Comparison of ENCODE assay signal across 8 mouse cellular contexts in the genomic region with DNA sequence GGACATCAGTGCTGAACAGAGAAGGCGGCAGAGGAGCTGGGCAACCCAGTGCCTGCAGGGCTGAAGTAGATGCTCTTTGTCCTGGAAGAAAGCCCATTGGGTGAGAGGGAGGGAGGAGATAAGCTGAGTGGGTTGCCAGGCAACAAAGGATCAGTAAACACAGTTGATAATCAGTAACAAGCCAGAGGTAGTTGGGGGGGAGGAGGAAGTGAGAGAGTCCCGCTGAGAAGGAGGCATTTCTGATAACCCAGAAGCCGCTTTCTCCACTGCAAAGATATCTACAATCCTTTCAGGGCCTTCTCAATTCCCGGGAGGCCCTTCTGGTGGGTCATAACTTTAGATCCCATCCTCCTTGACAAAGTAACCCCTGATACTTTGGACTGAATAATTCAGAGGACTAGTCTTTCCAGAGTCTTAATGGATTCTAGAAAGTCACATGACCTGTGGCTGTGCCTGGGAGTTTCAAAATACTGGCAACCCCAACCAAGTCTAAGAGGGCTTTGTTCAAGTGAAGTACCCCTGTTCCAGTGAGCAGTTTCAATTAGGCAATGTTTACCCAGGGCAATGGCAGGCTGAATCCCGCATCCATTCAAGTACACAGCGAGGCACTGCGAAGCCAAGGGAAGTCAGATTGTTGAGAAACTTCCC.
DNase-seq lines count a peak whose midpoint lies in the region; ATAC-seq and TF ChIP-seq lines count a peak whose summit lies in the region.

No protein-coding gene starts in this region.

- TF ChIP-seq POLR2A in liver, adult 2 months (IDR thresholded peaks at IDR 0.05; ENCODE audit: extremely low read depth, insufficient read depth, low read length): no peak

- H3K4me2 ChIP-seq in midbrain, embryonic 15.5 days: peak overlapping the region; percentile 29
- peak overlapping the region; percentile 5; the same call in 1 of the 2 replicates for H3K4me2 ChIP-seq in stomach, postnatal 0 days (replicated peaks; ENCODE audit: low read depth)

- H3K4me3 ChIP-seq in liver, adult 2 months (ENCODE audit: insufficient read depth, low read depth, low read length): no peak overlapping the region
- no peak overlapping the region for H3K4me3 ChIP-seq in midbrain, embryonic 15.5 days
- H3K4me3 ChIP-seq in stomach, postnatal 0 days (ENCODE audit: low read depth, low read length): no peak overlapping the region

- no peaks in the 10 kb centered on the region for H3K36me3 ChIP-seq in liver, adult 2 months (ENCODE audit: control insufficient read depth, insufficient read depth, low read length)
- H3K36me3 ChIP-seq in midbrain, embryonic 15.5 days (replicated peaks): no peaks in the 10 kb centered on the region
- no peaks in the 10 kb centered on the region for H3K36me3 ChIP-seq in stomach, postnatal 0 days (ENCODE audit: control insufficient read depth, insufficient read depth, low read length)

- peak; percentile 75 to 86 for ATAC-seq in hematopoietic stem cell, adult 5-6 weeks (replicated peaks in 1 of 2; ENCODE audit: insufficient read depth in 1 of 2, low FRiP score in 2 of 2, low TSS enrichment in 1 of 2, low read depth in 1 of 2, poor library complexity in 2 of 2, severe bottlenecking in 2 of 2)
- peak; percentile 96 for ATAC-seq in midbrain, embryonic 15.5 days (replicated peaks)
- peak; percentile 97 for ATAC-seq in stomach, postnatal 0 days (ENCODE audit: low FRiP score, low TSS enrichment)

- WGBS in liver, adult 2 months: 2% methylated on average over 7 of the region's 7 CpGs
- 4% methylated on average over 7 of the region's 7 CpGs for WGBS in midbrain, embryonic 15.5 days
- WGBS in stomach, postnatal 0 days: 29% methylated on average over 7 of the region's 7 CpGs

- H3K4me1 ChIP-seq in liver, adult 2 months (ENCODE audit: control insufficient read depth, insufficient read depth, low read length): peaks cover 7% of the 10 kb centered on the region
- peaks cover 13% of the 10 kb centered on the region for H3K4me1 ChIP-seq in midbrain, embryonic 15.5 days
- H3K4me1 ChIP-seq in stomach, postnatal 0 days (replicated peaks; ENCODE audit: control insufficient read depth, insufficient read depth): no peaks in the 10 kb centered on the region

- TF ChIP-seq CTCF in liver, adult 2 months (IDR thresholded peaks at IDR 0.05; ENCODE audit: low read depth, low read length): no peak
- TF ChIP-seq CTCF in stomach, postnatal 0 days (IDR thresholded peaks at IDR 0.05; ENCODE audit: low read depth): no peak

- peak; percentile 47 for DNase-seq in adrenal gland, adult 2 months
- DNase-seq in adrenal gland, postnatal 25 days: no peak
- DNase-seq in R1 (ENCODE audit: low read depth, low spot score): peak; percentile 59
- peak; percentile 81 for DNase-seq in fibroblast of lung, adult 2 months (ENCODE audit: low read depth)
- peak; percentile 98 for DNase-seq in liver, adult 2 months (ENCODE audit: extremely low read depth, low read depth, low spot score)
- DNase-seq in stomach, postnatal 0 days (ENCODE audit: low spot score): peak; percentile 82

- TF ChIP-seq EP300 in stomach, postnatal 0 days (optimal IDR thresholded peaks at IDR 0.05): no peak

- peak overlapping the region; percentile 66 for H3K27ac ChIP-seq in liver, adult 2 months (replicated peaks; ENCODE audit: insufficient read depth, low read depth, low read length)
- H3K27ac ChIP-seq in midbrain, embryonic 15.5 days: peak overlapping the region; percentile 68
- H3K27ac ChIP-seq in stomach, postnatal 0 days (replicated peaks): 0 out of 2 replicates have a peak overlapping the region, but pooled peaks have one; percentile 30

- H3K79me2 ChIP-seq in liver, adult 2 months (ENCODE audit: control insufficient read depth, insufficient read depth, low read length): no peaks in the 10 kb centered on the region

- 0 out of 2 replicates have a peak overlapping the region, but pooled peaks have one; percentile 19 for H3K9ac ChIP-seq in liver, adult 2 months (ENCODE audit: low read depth, low read length)
- no peak overlapping the region for H3K9ac ChIP-seq in midbrain, embryonic 15.5 days
- no peak overlapping the region for H3K9ac ChIP-seq in stomach, postnatal 0 days (ENCODE audit: low read length)

- no peaks in the 10 kb centered on the region for H3K27me3 ChIP-seq in liver, adult 2 months (ENCODE audit: control insufficient read depth, insufficient read depth, low read length)
- no peaks in the 10 kb centered on the region for H3K27me3 ChIP-seq in midbrain, embryonic 15.5 days (replicated peaks)
- H3K27me3 ChIP-seq in stomach, postnatal 0 days (ENCODE audit: control insufficient read depth, insufficient read depth, low read length): no peaks in the 10 kb centered on the region

- no peaks in the 10 kb centered on the region for H3K9me3 ChIP-seq in midbrain, embryonic 15.5 days
- H3K9me3 ChIP-seq in stomach, postnatal 0 days (ENCODE audit: control insufficient read depth, low read length): no peaks in the 10 kb centered on the region
